9 mouse cellular contexts compared by ENCODE assay signal in the genomic region with DNA sequence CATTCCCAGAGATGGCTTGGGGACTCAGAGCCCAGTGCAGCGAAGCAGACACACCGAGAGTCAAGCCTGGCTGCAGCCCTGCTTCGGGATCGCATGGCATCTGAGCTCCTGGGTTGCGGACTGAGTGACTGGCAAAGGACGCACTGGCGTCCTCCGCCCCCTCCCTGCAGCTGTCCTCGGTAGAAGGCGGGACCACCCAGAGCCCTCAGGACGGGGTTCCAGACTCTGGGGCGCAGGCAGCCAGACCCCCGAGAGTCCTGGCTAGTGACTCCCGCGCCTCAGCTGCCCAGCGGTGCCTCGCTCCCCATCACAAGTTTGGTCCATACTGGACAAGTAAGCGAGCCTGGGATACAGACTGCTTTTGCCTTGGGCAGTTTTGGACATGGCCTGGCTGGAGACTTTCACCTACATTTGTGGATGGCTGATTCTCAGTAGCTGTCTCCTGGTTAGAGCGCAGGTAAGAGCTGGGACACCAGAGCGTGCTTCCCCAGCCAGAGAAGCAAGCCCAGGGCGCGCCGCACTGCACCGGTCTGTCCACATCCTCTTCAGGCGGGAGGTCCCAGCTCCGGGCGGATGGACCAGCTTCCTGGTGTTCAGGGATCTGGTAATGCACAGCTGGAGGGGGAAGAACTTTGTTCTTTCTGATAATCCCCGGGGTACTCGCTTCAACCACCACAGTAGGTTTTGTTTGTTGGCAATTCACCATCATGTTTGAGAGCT. TPM values are rescaled to one million over a fixed set of nuclear protein-coding genes. Genes with fewer than 3 reads are reported as not detected.
A peak's percentile ranks its signal among the peaks of the same experiment; 100 is the strongest.
DNase-seq lines count a peak whose midpoint lies in the region; ATAC-seq and TF ChIP-seq lines count a peak whose summit lies in the region.
"Had no signal": no experiment of that assay in that cellular context is flagged by ENCODE, and none has a peak within 500 bp of the region (broad histone marks: within the 10 kb centered on the region; RNA-seq: fewer than 3 reads in every experiment).

No protein-coding gene starts in this region.

- H3K9me3 ChIP-seq in kidney, postnatal 0 days (replicated peaks; ENCODE audit: low read length) = no peaks in the 10 kb centered on the region
- H3K9me3 ChIP-seq in forebrain, embryonic 15.5 days = no peaks in the 10 kb centered on the region
- H3K9me3 ChIP-seq in midbrain, embryonic 13.5 days = no peaks in the 10 kb centered on the region

- TF ChIP-seq CTCF in kidney, postnatal 0 days (IDR thresholded peaks at IDR 0.05; ENCODE audit: low read depth) = no peak

- peak; percentile 12 for DNase-seq in kidney, postnatal 0 days (ENCODE audit: low spot score)
- no peak for DNase-seq in kidney, adult 11 months
- peak; percentile 12 for DNase-seq in cerebellum, adult 9-11 months
- DNase-seq in gastrocnemius, postnatal 25 days = no peak
- no peak for DNase-seq in ovary, postnatal 10 days (ENCODE audit: low spot score)
- no peak for DNase-seq in urinary bladder, postnatal 4 days (ENCODE audit: low spot score in 2 of 2)

- 1% methylated on average over 28 of the region's 29 CpGs for WGBS in kidney, postnatal 0 days
- WGBS in forebrain, embryonic 15.5 days = under 1% methylated on average over 29 of the region's 29 CpGs
- 1% methylated on average over 29 of the region's 29 CpGs for WGBS in midbrain, embryonic 13.5 days

- H3K4me1 ChIP-seq in kidney, postnatal 0 days (replicated peaks; ENCODE audit: insufficient read depth, low read length) = peaks cover 4% of the 10 kb centered on the region; the same call in 1 of the 2 replicates
- H3K4me1 ChIP-seq in forebrain, embryonic 15.5 days = peaks cover 11% of the 10 kb centered on the region
- peaks cover 11% of the 10 kb centered on the region for H3K4me1 ChIP-seq in midbrain, embryonic 13.5 days (replicated peaks)

- peaks cover 3% of the 10 kb centered on the region; the same call in 1 of the 2 replicates for H3K27me3 ChIP-seq in kidney, postnatal 0 days (ENCODE audit: insufficient read depth, low read length)
- peaks cover 11% of the 10 kb centered on the region for H3K27me3 ChIP-seq in forebrain, embryonic 15.5 days
- peaks cover 19% of the 10 kb centered on the region for H3K27me3 ChIP-seq in midbrain, embryonic 13.5 days

- ATAC-seq in kidney, postnatal 0 days (replicated peaks; ENCODE audit: low FRiP score, low read depth) = peak; percentile 52; the same call in 1 of the 2 replicates
- ATAC-seq in forebrain, embryonic 15.5 days (replicated peaks) = peak; percentile 87
- ATAC-seq in midbrain, embryonic 13.5 days = peak; percentile 76

- no peak overlapping the region for H3K27ac ChIP-seq in kidney, postnatal 0 days
- H3K27ac ChIP-seq in forebrain, embryonic 15.5 days (replicated peaks) = no peak overlapping the region
- no peak overlapping the region for H3K27ac ChIP-seq in midbrain, embryonic 13.5 days
- H3K27ac ChIP-seq: liver, embryonic 14.5 days had no signal

- H3K4me3 ChIP-seq in kidney, postnatal 0 days (replicated peaks; ENCODE audit: low read depth, low read length) = peak overlapping the region; percentile 8; the same call in 1 of the 2 replicates
- H3K4me3 ChIP-seq in forebrain, embryonic 15.5 days = peak overlapping the region; percentile 40
- peak overlapping the region; percentile 47 for H3K4me3 ChIP-seq in midbrain, embryonic 13.5 days (replicated peaks)

- no peak overlapping the region for H3K9ac ChIP-seq in kidney, postnatal 0 days (ENCODE audit: low read depth, low read length)
- H3K9ac ChIP-seq in forebrain, embryonic 15.5 days (replicated peaks) = peak overlapping the region; percentile 45
- peak overlapping the region; percentile 62 for H3K9ac ChIP-seq in midbrain, embryonic 13.5 days (replicated peaks)
- H3K9ac ChIP-seq: liver, embryonic 14.5 days had no signal

- H3K4me2 ChIP-seq in kidney, postnatal 0 days (ENCODE audit: low read length) = peak overlapping the region; percentile 37
- H3K4me2 ChIP-seq in forebrain, embryonic 15.5 days (replicated peaks) = peak overlapping the region; percentile 76
- peak overlapping the region; percentile 87 for H3K4me2 ChIP-seq in midbrain, embryonic 13.5 days (replicated peaks)

- H3K36me3 ChIP-seq in kidney, postnatal 0 days (ENCODE audit: insufficient read depth, low read length) = no peaks in the 10 kb centered on the region
- H3K36me3 ChIP-seq in forebrain, embryonic 15.5 days = no peaks in the 10 kb centered on the region
- H3K36me3 ChIP-seq in midbrain, embryonic 13.5 days = no peaks in the 10 kb centered on the region

RNA-seq across cellular contexts. Expression of a gene that starts 29.5 kb away (rescaled TPM):
- not detected in 2 replicates for polyA plus RNA-seq in kidney, postnatal 0 days (2015; fragmentation: Nextera tagmentation; extraction: Ambion mirVana)
- 1.3 TPM in 2 replicates for polyA plus RNA-seq in forebrain, embryonic 15.5 days (2015; fragmentation: Nextera tagmentation; extraction: Ambion mirVana)
- 0.34 and 0.45 TPM in 2 replicates for polyA plus RNA-seq in midbrain, embryonic 13.5 days (2015; fragmentation: Nextera tagmentation; extraction: Ambion mirVana)
- not detected for total RNA-seq in gastrocnemius, postnatal 25 days (2021)
- polyA plus RNA-seq: liver, embryonic 14.5 days had no signal

Comparison
In these comparisons a context has a peak if more than half of its experiments do, and no peak if none do; other contexts are left out.
1. DNase-seq: peak in kidney, postnatal 0 days (single experiment) and cerebellum, adult 9-11 months (single experiment); none in kidney, adult 11 months (single experiment), gastrocnemius, postnatal 25 days (single experiment), ovary, postnatal 10 days (single experiment) and urinary bladder, postnatal 4 days (0 of 2).
2. H3K4me2 ChIP-seq: peak in every context shown above with its lines; median percentile 87 in midbrain, embryonic 13.5 days; 76 in forebrain, embryonic 15.5 days; 37 in kidney, postnatal 0 days.
3. Peak in every context shown above with its lines, with median percentiles within 50 percentile points of each other: ATAC-seq and H3K4me3 ChIP-seq.